Mouse (Mus musculus): ENCODE data around the gene Lkaaear1. TPM values are rescaled to one million over a fixed set of nuclear protein-coding genes. Genes with fewer than 3 reads are reported as not detected.

Gene Lkaaear1
- not detected for polyA plus RNA-seq (2014; fragmentation: Illumina TruSeq; extraction: RNeasy Lipid Tissue Mini Kit (QIAGEN cat#74804); ENCODE audit: insufficient read depth, low read depth, low replicate concordance)

GRCm38 (mm10) chr2:181698241-181698640 lies at the start of gene Lkaaear1:
TSS of gene Lkaaear1 (minus strand) at chr2:181698442.

GRCm38 (mm10) chr2:181714903-181715326 lies 16.7 kb upstream of the Lkaaear1 start, which contains the start of gene Oprl1:
TSS of gene Oprl1 (plus strand) at chr2:181715016.

GRCm38 (mm10) chr2:181693339-181694280 lies 4.6 kb downstream of the Lkaaear1 start, which contains the start of gene Rgs19:
TSS of gene Rgs19 (minus strand) at chr2:181693977.

GRCm38 (mm10) chr2:181679951-181680715 lies 18.1 kb downstream of the Lkaaear1 start, which contains the start of gene Tcea2:
TSS of gene Tcea2 (plus strand) at chr2:181680310.

GRCm38 (mm10) chr2:181671326-181671725 lies 26.9 kb downstream of the Lkaaear1 start, which contains the start of gene Sox18:
TSS of gene Sox18 (minus strand) at chr2:181671640.

GRCm38 (mm10) chr2:181656734-181657133 lies 41.5 kb downstream of the Lkaaear1 start, which contains the start of gene Gm29797:
TSS of gene Gm29797 (plus strand) at chr2:181657034.

Other genes starting within 250 kb of the Lkaaear1 start
- 7.0 TPM for gene Zbtb46, start 239.0 kb downstream of the Lkaaear1 start, polyA plus RNA-seq (2014; fragmentation: Illumina TruSeq; extraction: RNeasy Lipid Tissue Mini Kit (QIAGEN cat#74804); ENCODE audit: insufficient read depth, low read depth, low replicate concordance)
- not detected for gene Abhd16b, start 205.2 kb downstream of the Lkaaear1 start, polyA plus RNA-seq (2014; fragmentation: Illumina TruSeq; extraction: RNeasy Lipid Tissue Mini Kit (QIAGEN cat#74804); ENCODE audit: insufficient read depth, low read depth, low replicate concordance)
- gene Tpd52l2, start 201.3 kb downstream of the Lkaaear1 start, polyA plus RNA-seq (2014; fragmentation: Illumina TruSeq; extraction: RNeasy Lipid Tissue Mini Kit (QIAGEN cat#74804); ENCODE audit: insufficient read depth, low read depth, low replicate concordance): 87.0 TPM
- 21.3 TPM for gene Dnajc5, start 178.0 kb downstream of the Lkaaear1 start, polyA plus RNA-seq (2014; fragmentation: Illumina TruSeq; extraction: RNeasy Lipid Tissue Mini Kit (QIAGEN cat#74804); ENCODE audit: insufficient read depth, low read depth, low replicate concordance)
- 36.1 TPM for gene Uckl1, start 113.5 kb downstream of the Lkaaear1 start, polyA plus RNA-seq (2014; fragmentation: Illumina TruSeq; extraction: RNeasy Lipid Tissue Mini Kit (QIAGEN cat#74804); ENCODE audit: insufficient read depth, low read depth, low replicate concordance)
- gene Prpf6, start 106.6 kb downstream of the Lkaaear1 start, polyA plus RNA-seq (2014; fragmentation: Illumina TruSeq; extraction: RNeasy Lipid Tissue Mini Kit (QIAGEN cat#74804); ENCODE audit: insufficient read depth, low read depth, low replicate concordance): 23.2 TPM
- gene Zfp512b, start 105.6 kb downstream of the Lkaaear1 start, polyA plus RNA-seq (2014; fragmentation: Illumina TruSeq; extraction: RNeasy Lipid Tissue Mini Kit (QIAGEN cat#74804); ENCODE audit: insufficient read depth, low read depth, low replicate concordance): 5.6 TPM
- gene Samd10, start 99.2 kb downstream of the Lkaaear1 start, polyA plus RNA-seq (2014; fragmentation: Illumina TruSeq; extraction: RNeasy Lipid Tissue Mini Kit (QIAGEN cat#74804); ENCODE audit: insufficient read depth, low read depth, low replicate concordance): 7.1 TPM
- gene Gm29797, start 41.4 kb downstream of the Lkaaear1 start, polyA plus RNA-seq (2014; fragmentation: Illumina TruSeq; extraction: RNeasy Lipid Tissue Mini Kit (QIAGEN cat#74804); ENCODE audit: insufficient read depth, low read depth, low replicate concordance): not detected
- gene Sox18, start 26.8 kb downstream of the Lkaaear1 start, polyA plus RNA-seq (2014; fragmentation: Illumina TruSeq; extraction: RNeasy Lipid Tissue Mini Kit (QIAGEN cat#74804); ENCODE audit: insufficient read depth, low read depth, low replicate concordance): 89.4 TPM
- gene Tcea2, start 18.1 kb downstream of the Lkaaear1 start, polyA plus RNA-seq (2014; fragmentation: Illumina TruSeq; extraction: RNeasy Lipid Tissue Mini Kit (QIAGEN cat#74804); ENCODE audit: insufficient read depth, low read depth, low replicate concordance): 8.7 TPM
- 29.7 TPM for gene Rgs19, start 4.5 kb downstream of the Lkaaear1 start, polyA plus RNA-seq (2014; fragmentation: Illumina TruSeq; extraction: RNeasy Lipid Tissue Mini Kit (QIAGEN cat#74804); ENCODE audit: insufficient read depth, low read depth, low replicate concordance)
- gene Oprl1, start 16.6 kb upstream of the Lkaaear1 start, polyA plus RNA-seq (2014; fragmentation: Illumina TruSeq; extraction: RNeasy Lipid Tissue Mini Kit (QIAGEN cat#74804); ENCODE audit: insufficient read depth, low read depth, low replicate concordance): not detected
- gene Myt1, start 64.9 kb upstream of the Lkaaear1 start, polyA plus RNA-seq (2014; fragmentation: Illumina TruSeq; extraction: RNeasy Lipid Tissue Mini Kit (QIAGEN cat#74804); ENCODE audit: insufficient read depth, low read depth, low replicate concordance): not detected
- 22.3 TPM for gene Pcmtd2, start 139.4 kb upstream of the Lkaaear1 start, polyA plus RNA-seq (2014; fragmentation: Illumina TruSeq; extraction: RNeasy Lipid Tissue Mini Kit (QIAGEN cat#74804); ENCODE audit: insufficient read depth, low read depth, low replicate concordance)
- 19.1 TPM for gene Polr3k, start 165.9 kb upstream of the Lkaaear1 start, polyA plus RNA-seq (2014; fragmentation: Illumina TruSeq; extraction: RNeasy Lipid Tissue Mini Kit (QIAGEN cat#74804); ENCODE audit: insufficient read depth, low read depth, low replicate concordance)

Data from lung, adult 10 weeks (tissue).